Mouse (Mus musculus): ENCODE results near the gene Tomm20. TPM values are rescaled to one million over a fixed set of nuclear protein-coding genes. Genes with fewer than 3 reads are reported as not detected.
A peak's percentile ranks its signal among the peaks of the same experiment; 100 is the strongest.

The Tomm20 gene
- polyA plus RNA-seq, 1 experiment, result 327 TPM

- Histone ChIP-seq H3K79me2 (ENCODE audit: control insufficient read depth, insufficient read depth) (peaks cover 25% of the 10 kb centered on the region), H3K36me3 (ENCODE audit: control insufficient read depth, insufficient read depth) (peaks cover 9% of the 10 kb centered on the region), H3K4me2 (ENCODE audit: low read depth) (no peak overlapping the region), H3K27me3 (ENCODE audit: control insufficient read depth, insufficient read depth, insufficient read length) (no peaks in the 10 kb centered on the region), H3K4me3 (no peak overlapping the region), H3ac (ENCODE audit: control insufficient read depth, insufficient read length) (no peak overlapping the region)
- no peak for TF ChIP-seq MYOD1 (IDR thresholded peaks at IDR 0.05; ENCODE audit: control insufficient read depth in 1 of 3, insufficient read length in 2 of 3, low read depth in 2 of 3)
Observed at GRCm38 (mm10) chr8:126972649-126973048, 27.0 kb upstream of the Tomm20 start.

DNA sequence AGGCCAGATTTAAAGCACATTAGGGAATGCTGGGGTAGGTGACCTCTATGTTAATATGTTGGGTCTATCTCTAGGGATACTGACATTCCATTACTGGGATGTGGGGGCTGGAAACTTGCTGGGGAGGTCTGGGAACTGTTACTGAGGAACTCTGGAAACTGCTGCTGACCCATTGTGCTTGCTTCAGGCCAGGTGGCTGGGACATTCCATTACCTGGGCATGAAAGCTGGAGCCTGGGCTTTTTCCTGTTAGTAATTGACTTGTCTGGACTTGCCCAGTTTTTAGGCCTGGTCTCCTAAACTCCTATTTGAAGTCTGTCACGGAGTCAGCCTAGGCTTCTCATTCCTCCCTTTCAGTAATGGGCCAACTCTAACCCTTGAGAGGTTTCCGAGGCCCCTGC is 26.5 kb upstream of the Tomm20 start:
- H3K4me2 ChIP-seq (ENCODE audit: low read depth), result no peak overlapping the region
- no peak overlapping the region for H3ac ChIP-seq (ENCODE audit: control insufficient read depth, insufficient read length)
- no peak overlapping the region for H3K4me3 ChIP-seq
- no peaks in the 10 kb centered on the region for H3K27me3 ChIP-seq (ENCODE audit: control insufficient read depth, insufficient read depth, insufficient read length)
- TF ChIP-seq TCF3 (IDR thresholded peaks at IDR 0.05; ENCODE audit: insufficient read length, low read depth) (no peak), CEBPB (IDR thresholded peaks at IDR 0.05; ENCODE audit: insufficient read depth, poor library complexity, severe bottlenecking) (no peak), POLR2A (IDR thresholded peaks at IDR 0.05; ENCODE audit: insufficient read length, low read depth) (no peak), MAX (IDR thresholded peaks at IDR 0.05; ENCODE audit: low read depth) (no peak), REST (IDR thresholded peaks at IDR 0.05; ENCODE audit: insufficient read depth, insufficient read length) (no peak), SRF (IDR thresholded peaks at IDR 0.05; ENCODE audit: control insufficient read depth, insufficient read length, low read depth) (no peak), MYOD1 (IDR thresholded peaks at IDR 0.05; ENCODE audit: control insufficient read depth in 1 of 3, insufficient read length in 2 of 3, low read depth in 2 of 3) (no peak), E2F4 (IDR thresholded peaks at IDR 0.05; ENCODE audit: insufficient read depth) (no peak), TCF12 (IDR thresholded peaks at IDR 0.05; ENCODE audit: insufficient read depth, poor library complexity, severe bottlenecking) (no peak), USF1 (IDR thresholded peaks at IDR 0.05; ENCODE audit: low read depth) (no peak), POLR2AphosphoS2 (IDR thresholded peaks at IDR 0.05; ENCODE audit: insufficient read length, low read depth) (no peak), MYOG (IDR thresholded peaks at IDR 0.05; ENCODE audit: control insufficient read depth in 1 of 3, insufficient read depth in 1 of 3, insufficient read length in 2 of 3, low read depth in 2 of 3) (no peak)
- H3K79me2 ChIP-seq (ENCODE audit: control insufficient read depth, insufficient read depth), result peaks cover 25% of the 10 kb centered on the region
- peaks cover 9% of the 10 kb centered on the region for H3K36me3 ChIP-seq (ENCODE audit: control insufficient read depth, insufficient read depth)

DNA sequence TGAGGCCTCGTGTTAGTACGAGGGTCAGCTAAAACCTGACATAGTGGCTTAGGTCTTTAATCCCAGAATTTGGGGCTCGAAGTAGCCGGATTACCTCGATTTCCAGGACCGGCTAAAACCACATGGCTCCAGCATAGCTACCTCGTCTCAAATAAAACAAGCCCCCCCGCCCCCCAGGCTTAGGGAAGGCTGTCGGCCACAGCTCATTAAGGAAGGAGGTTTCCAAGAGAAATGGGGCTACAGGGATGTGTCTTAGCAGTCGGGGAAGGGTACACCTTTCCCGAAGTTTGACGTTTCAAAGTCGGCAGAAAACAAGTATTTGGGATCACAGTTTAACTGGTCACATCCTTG is 25.6 kb upstream of the Tomm20 start:
- TF ChIP-seq MAX (IDR thresholded peaks at IDR 0.05; ENCODE audit: low read depth) (no peak), USF1 (IDR thresholded peaks at IDR 0.05; ENCODE audit: low read depth) (no peak), CEBPB (IDR thresholded peaks at IDR 0.05; ENCODE audit: insufficient read depth, poor library complexity, severe bottlenecking) (no peak), REST (IDR thresholded peaks at IDR 0.05; ENCODE audit: insufficient read depth, insufficient read length) (no peak), SRF (IDR thresholded peaks at IDR 0.05; ENCODE audit: control insufficient read depth, insufficient read length, low read depth) (no peak), POLR2AphosphoS2 (IDR thresholded peaks at IDR 0.05; ENCODE audit: insufficient read length, low read depth) (no peak), E2F4 (IDR thresholded peaks at IDR 0.05; ENCODE audit: insufficient read depth) (no peak), POLR2A (IDR thresholded peaks at IDR 0.05; ENCODE audit: insufficient read length, low read depth) (no peak), TCF12 (IDR thresholded peaks at IDR 0.05; ENCODE audit: insufficient read depth, poor library complexity, severe bottlenecking) (no peak)
- Histone ChIP-seq H3K79me2 (ENCODE audit: control insufficient read depth, insufficient read depth) (peaks cover 25% of the 10 kb centered on the region), H3ac (ENCODE audit: control insufficient read depth, insufficient read length) (peak overlapping the region; percentile 51), H3K4me3 (peak overlapping the region; percentile 66), H3K27me3 (ENCODE audit: control insufficient read depth, insufficient read depth, insufficient read length) (no peaks in the 10 kb centered on the region), H3K36me3 (ENCODE audit: control insufficient read depth, insufficient read depth) (peaks cover 9% of the 10 kb centered on the region), H3K4me2 (ENCODE audit: low read depth) (peak overlapping the region; percentile 95)

DNA sequence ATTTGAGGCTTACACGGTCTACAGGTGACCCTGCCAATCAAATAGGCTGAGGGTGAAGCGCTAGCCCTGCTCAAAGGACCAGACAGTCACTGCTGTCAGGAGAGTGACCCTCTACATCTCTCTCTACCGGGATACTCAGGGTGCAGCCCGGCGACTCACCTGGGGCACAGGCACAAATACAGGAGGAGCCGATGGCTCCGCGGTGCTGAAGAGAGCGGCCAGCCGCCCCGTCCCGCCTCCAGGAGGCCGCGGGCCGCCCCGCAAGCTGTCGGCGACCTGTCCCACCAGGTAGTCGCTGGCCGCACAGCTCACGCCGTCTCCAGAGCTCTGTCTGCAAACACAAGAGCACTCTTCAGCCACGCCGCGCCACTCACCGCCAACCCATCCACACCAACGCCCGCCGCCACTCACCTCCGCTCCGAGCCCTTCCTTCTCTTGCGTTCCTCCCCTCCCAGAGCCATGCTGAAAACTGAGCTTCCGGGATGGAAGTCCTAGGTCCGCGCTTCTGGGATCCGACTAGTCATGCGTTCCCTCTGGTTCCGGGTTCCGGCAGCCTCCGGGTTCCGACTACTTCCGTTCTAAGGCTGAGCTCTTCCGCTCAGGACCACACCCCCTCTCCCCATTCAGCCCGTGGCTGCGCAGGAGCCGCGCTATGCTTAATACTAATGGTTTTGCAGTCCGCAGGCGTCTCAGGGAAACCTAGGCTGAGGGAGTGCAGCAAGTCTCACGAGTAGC is 25.1 kb upstream of the Tomm20 start, which contains the start of gene Rbm34:
Gene Rbm34, minus strand, starts transcription at position 493 of the 735 bp plus-strand sequence.
- Histone ChIP-seq H3K4me3 (peak within 1 kb of the TSS; percentile 66), H3K36me3 (ENCODE audit: control insufficient read depth, insufficient read depth) (peaks cover 9% of the 10 kb centered on the region)

GRCm38 (mm10) chr8:126969546-126969945 is 23.9 kb upstream of the Tomm20 start:
- TF ChIP-seq REST (IDR thresholded peaks at IDR 0.05; ENCODE audit: insufficient read depth, insufficient read length), result no peak
- TF ChIP-seq USF1 (IDR thresholded peaks at IDR 0.05; ENCODE audit: low read depth), result no peak
- no peak for TF ChIP-seq POLR2AphosphoS2 (IDR thresholded peaks at IDR 0.05; ENCODE audit: insufficient read length, low read depth)
- no peak for TF ChIP-seq E2F4 (IDR thresholded peaks at IDR 0.05; ENCODE audit: insufficient read depth)
- TF ChIP-seq SRF (IDR thresholded peaks at IDR 0.05; ENCODE audit: control insufficient read depth, insufficient read length, low read depth), result no peak
- no peak for TF ChIP-seq MAX (IDR thresholded peaks at IDR 0.05; ENCODE audit: low read depth)
- TF ChIP-seq CEBPB (IDR thresholded peaks at IDR 0.05; ENCODE audit: insufficient read depth, poor library complexity, severe bottlenecking), result no peak
- TF ChIP-seq MYOG (IDR thresholded peaks at IDR 0.05; ENCODE audit: control insufficient read depth in 1 of 3, insufficient read depth in 1 of 3, insufficient read length in 2 of 3, low read depth in 2 of 3), result no peak
- no peak for TF ChIP-seq TCF3 (IDR thresholded peaks at IDR 0.05; ENCODE audit: insufficient read length, low read depth)
- TF ChIP-seq POLR2A (IDR thresholded peaks at IDR 0.05; ENCODE audit: insufficient read length, low read depth), result no peak
- Histone ChIP-seq H3K36me3 (ENCODE audit: control insufficient read depth, insufficient read depth) (peaks cover 17% of the 10 kb centered on the region), H3K79me2 (ENCODE audit: control insufficient read depth, insufficient read depth) (peaks cover 25% of the 10 kb centered on the region), H3K27me3 (ENCODE audit: control insufficient read depth, insufficient read depth, insufficient read length) (no peaks in the 10 kb centered on the region), H3ac (ENCODE audit: control insufficient read depth, insufficient read length) (no peak overlapping the region), H3K4me2 (ENCODE audit: low read depth) (peak overlapping the region; percentile 86), H3K4me3 (peak overlapping the region; percentile 66)

More for the DNA sequence above, 25.1 kb upstream of the Tomm20 start, which contains the start of gene Rbm34:
- TF ChIP-seq MYOG (IDR thresholded peaks at IDR 0.05; ENCODE audit: control insufficient read depth in 1 of 3, insufficient read depth in 1 of 3, insufficient read length in 2 of 3, low read depth in 2 of 3), result peak in 1 of 3 experiments; percentile 41
- TF ChIP-seq MYOD1 (IDR thresholded peaks at IDR 0.05; ENCODE audit: control insufficient read depth in 1 of 3, insufficient read length in 2 of 3, low read depth in 2 of 3), result peak in 2 of 3 experiments; percentile 58 to 68
- peak; percentile 89 for TF ChIP-seq POLR2AphosphoS2 (IDR thresholded peaks at IDR 0.05; ENCODE audit: insufficient read length, low read depth)
- TF ChIP-seq POLR2A (IDR thresholded peaks at IDR 0.05; ENCODE audit: insufficient read length, low read depth), result peak; percentile 79
- no peak for TF ChIP-seq MAX (IDR thresholded peaks at IDR 0.05; ENCODE audit: low read depth)
- TF ChIP-seq CEBPB (IDR thresholded peaks at IDR 0.05; ENCODE audit: insufficient read depth, poor library complexity, severe bottlenecking), result no peak
- Histone ChIP-seq H3ac (ENCODE audit: control insufficient read depth, insufficient read length) (peak within 1 kb of the TSS; percentile 51), H3K27me3 (ENCODE audit: control insufficient read depth, insufficient read depth, insufficient read length) (no peaks in the 10 kb centered on the region), H3K79me2 (ENCODE audit: control insufficient read depth, insufficient read depth) (peaks cover 25% of the 10 kb centered on the region), H3K4me2 (ENCODE audit: low read depth) (peak within 1 kb of the TSS; percentile 95)

All from myocyte (in vitro differentiated cells).